Mouse (Mus musculus) kidney, embryonic 15.5 days (tissue): ENCODE measurements around the gene Hbs1l. TPM values are rescaled to one million over a fixed set of nuclear protein-coding genes. Genes with fewer than 3 reads are reported as not detected.

ENCODE experiments used
- ATAC-seq: fragments of 200-750 bp; cut with Nextera tagmentation; replicated peaks from 2 replicates; pipeline ENCODE4 v1.8.0; 2017; ENCODE audit warnings: moderate TSS enrichment; ENCODE audit not compliant: low FRiP score
- H3K27ac ChIP-seq: fragments of 300-500 bp; sonication (generic); 2 replicates; pipeline ENCODE4 v1.5.1; 2015; ENCODE audit warnings: mild to moderate bottlenecking, inconsistent platforms
- H3K27me3 ChIP-seq: fragments of 300-500 bp; sonication (generic); 2 replicates; pipeline ENCODE4 v1.6.1; 2015; ENCODE audit warnings: inconsistent platforms
- H3K36me3 ChIP-seq: fragments of 300-500 bp; sonication (generic); 2 replicates; pipeline ENCODE4 v1.6.1; 2015; ENCODE audit warnings: inconsistent platforms
- H3K4me1 ChIP-seq: fragments of 300-500 bp; sonication (generic); 2 replicates; pipeline ENCODE4 v1.6.1; 2015; ENCODE audit warnings: inconsistent platforms
- H3K4me2 ChIP-seq: fragments of 300-500 bp; sonication (generic); 2 replicates; pipeline ENCODE4 v1.6.1; 2015; ENCODE audit warnings: moderate library complexity, mild to moderate bottlenecking, inconsistent platforms
- H3K4me3 ChIP-seq: fragments of 300-500 bp; sonication (generic); replicated peaks from 2 replicates; pipeline ENCODE4 v1.5.1; 2015; ENCODE audit warnings: mild to moderate bottlenecking, inconsistent platforms
- H3K9ac ChIP-seq: fragments of 300-500 bp; sonication (generic); 2 replicates; pipeline ENCODE4 v1.6.1; 2015; ENCODE audit warnings: mild to moderate bottlenecking, inconsistent platforms
- H3K9me3 ChIP-seq: fragments of 300-500 bp; sonication (generic); replicated peaks from 2 replicates; pipeline ENCODE4 v1.6.1; 2016; ENCODE audit warnings: inconsistent platforms
- WGBS: fragments of 180-500 bp; shearing (Covaris S2); methylation state at CpG from one replicate; pipeline ENCODE4 v1.1.7; 2015; ENCODE audit warnings: mixed read lengths; 5-methylcytosine and 5-hydroxymethylcytosine counted together
- polyA plus RNA-seq: library from polyadenylated mRNA; unstranded; fragments of >200 nt; fragmentation: Nextera tagmentation; extraction: Ambion mirVana; gene quantifications from 2 replicates; pipeline ENCODE4 v1.2.1, GENCODE M21; 2015

Gene Hbs1l
- polyA plus RNA-seq, 1 experiment from 2014 or later: 94.7 TPM

DNA sequence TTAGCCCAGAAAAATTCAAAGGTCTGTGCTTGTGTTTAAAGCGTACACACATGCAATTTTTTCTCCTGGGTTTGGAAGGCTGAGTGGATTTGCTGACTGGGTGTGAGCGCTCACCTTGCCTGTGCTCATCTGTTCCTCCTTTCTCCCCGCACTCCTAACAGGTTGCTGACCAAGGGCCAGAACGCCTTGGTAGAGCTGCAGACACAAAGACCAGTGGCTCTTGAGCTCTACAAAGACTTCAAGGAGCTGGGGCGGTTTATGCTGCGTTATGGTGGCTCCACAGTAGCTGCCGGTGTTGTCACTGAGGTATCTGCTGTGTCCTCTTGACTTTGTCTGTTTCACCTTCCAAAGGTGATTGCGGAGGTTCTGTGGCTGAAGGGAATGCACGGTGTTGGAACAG, 71.7 kb downstream of the Hbs1l start:
- H3K4me1 ChIP-seq: no peaks in the 10 kb centered on the region
- H3K9me3 ChIP-seq: no peaks in the 10 kb centered on the region
- no peak for ATAC-seq
- no peak overlapping the region for H3K4me2 ChIP-seq
- no peak overlapping the region for H3K27ac ChIP-seq
- H3K27me3 ChIP-seq: no peaks in the 10 kb centered on the region
- H3K36me3 ChIP-seq: peaks cover 64% of the 10 kb centered on the region
- WGBS: 93% methylated on average over 9 of the region's 9 CpGs
- H3K4me3 ChIP-seq: no peak overlapping the region
- no peak overlapping the region for H3K9ac ChIP-seq

DNA sequence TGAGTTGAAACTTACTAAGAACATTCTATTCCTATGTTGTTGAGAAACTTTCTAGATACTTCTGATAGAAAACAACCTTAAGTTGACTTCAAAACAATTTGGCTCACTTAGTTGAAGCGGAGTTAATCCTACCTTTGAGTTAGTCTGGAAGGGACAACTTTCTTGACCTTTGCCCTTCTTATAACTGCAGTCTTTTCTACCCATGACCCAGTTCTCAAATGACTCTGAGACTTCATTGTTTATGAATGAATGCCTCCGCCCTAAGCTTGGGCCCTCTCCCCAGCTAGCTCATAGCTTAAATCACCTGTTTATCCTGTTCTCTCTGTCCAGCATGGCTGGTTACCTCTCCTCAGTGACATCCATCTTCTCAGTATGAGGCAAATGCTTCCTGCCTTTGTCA, 73.8 kb downstream of the Hbs1l start:
- ATAC-seq: no peak
- Histone ChIP-seq H3K36me3 (peaks cover 47% of the 10 kb centered on the region), H3K4me1 (no peaks in the 10 kb centered on the region), H3K27me3 (no peaks in the 10 kb centered on the region), H3K9ac (no peak overlapping the region), H3K4me3 (no peak overlapping the region), H3K27ac (no peak overlapping the region), H3K9me3 (no peaks in the 10 kb centered on the region), H3K4me2 (no peak overlapping the region)
- 91% methylated on average over 2 of the region's 2 CpGs for WGBS

DNA sequence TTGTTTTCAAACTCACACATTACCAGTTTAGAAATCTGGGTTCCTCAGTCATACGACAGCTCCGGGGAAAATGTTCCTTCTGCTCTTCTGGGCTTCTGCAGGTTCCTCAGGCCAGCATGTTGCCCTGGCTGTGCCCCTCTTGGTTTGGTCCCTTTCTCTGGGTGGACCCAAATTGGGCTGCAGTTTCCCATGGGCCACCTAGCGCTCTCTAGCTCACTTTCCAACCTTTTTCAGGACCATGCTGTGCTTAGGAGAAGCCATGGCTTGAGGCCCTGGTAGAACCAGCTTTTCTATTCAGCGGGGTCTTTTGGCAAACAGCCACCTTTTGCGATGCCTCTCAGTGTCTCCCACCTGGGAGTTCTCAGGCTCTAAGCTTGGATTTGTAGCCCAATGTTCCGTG, 76.5 kb downstream of the Hbs1l start:
- Histone ChIP-seq H3K36me3 (peaks cover 26% of the 10 kb centered on the region), H3K4me1 (no peaks in the 10 kb centered on the region), H3K4me3 (no peak overlapping the region), H3K27ac (no peak overlapping the region), H3K4me2 (no peak overlapping the region), H3K9me3 (no peaks in the 10 kb centered on the region), H3K9ac (no peak overlapping the region), H3K27me3 (no peaks in the 10 kb centered on the region)
- ATAC-seq: no peak
- WGBS: 92% methylated on average over 6 of the region's 6 CpGs

DNA sequence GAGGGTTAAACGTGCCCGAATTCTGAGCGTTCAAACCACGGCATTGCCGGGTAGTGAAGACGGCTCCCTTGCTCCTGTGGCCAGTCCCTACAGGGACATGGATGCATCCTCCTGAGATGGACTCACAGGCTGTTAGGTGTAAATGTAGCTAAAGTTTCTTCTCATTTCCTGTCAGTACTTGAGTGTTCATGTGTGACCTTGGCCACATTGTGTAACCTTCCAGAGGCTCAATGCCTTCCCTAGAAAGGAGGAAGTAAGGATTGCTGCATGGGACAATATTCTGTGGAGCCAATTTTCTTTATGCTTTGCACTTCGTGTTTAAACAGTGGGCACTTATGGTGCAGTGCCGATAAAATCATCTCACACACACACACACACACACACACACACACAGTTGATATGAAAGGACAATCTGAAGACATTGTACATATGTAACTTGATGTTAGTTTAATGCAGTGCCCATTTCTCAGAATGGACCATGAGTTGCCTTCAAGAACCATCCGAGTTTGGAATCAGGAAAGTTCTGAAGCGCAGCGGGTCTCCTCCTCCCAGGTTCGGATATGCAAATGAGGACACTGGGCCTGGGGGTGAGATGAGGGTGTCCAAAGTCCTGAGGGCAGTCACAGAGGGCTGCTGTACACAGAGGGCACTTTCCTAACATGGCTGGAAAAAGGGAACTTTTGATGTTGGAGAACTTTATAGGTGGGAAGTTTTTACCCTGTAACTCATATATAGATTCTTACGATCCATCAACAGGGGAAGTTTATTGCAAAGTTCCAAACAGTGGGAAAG, 81.1 kb downstream of the Hbs1l start, which contains the start of gene Aldh8a1:
TSS of gene Aldh8a1 (plus strand) at position 610 of the 792 bp plus-strand sequence.
- Histone ChIP-seq H3K9me3 (no peaks in the 10 kb centered on the region), H3K4me1 (no peaks in the 10 kb centered on the region), H3K27ac (no peak within 1 kb of the TSS), H3K4me2 (no peak within 1 kb of the TSS), H3K4me3 (no peak within 1 kb of the TSS), H3K27me3 (no peaks in the 10 kb centered on the region), H3K36me3 (no peaks in the 10 kb centered on the region), H3K9ac (no peak within 1 kb of the TSS)
- WGBS: 81% methylated on average over 13 of the region's 13 CpGs
- ATAC-seq: no peak

DNA sequence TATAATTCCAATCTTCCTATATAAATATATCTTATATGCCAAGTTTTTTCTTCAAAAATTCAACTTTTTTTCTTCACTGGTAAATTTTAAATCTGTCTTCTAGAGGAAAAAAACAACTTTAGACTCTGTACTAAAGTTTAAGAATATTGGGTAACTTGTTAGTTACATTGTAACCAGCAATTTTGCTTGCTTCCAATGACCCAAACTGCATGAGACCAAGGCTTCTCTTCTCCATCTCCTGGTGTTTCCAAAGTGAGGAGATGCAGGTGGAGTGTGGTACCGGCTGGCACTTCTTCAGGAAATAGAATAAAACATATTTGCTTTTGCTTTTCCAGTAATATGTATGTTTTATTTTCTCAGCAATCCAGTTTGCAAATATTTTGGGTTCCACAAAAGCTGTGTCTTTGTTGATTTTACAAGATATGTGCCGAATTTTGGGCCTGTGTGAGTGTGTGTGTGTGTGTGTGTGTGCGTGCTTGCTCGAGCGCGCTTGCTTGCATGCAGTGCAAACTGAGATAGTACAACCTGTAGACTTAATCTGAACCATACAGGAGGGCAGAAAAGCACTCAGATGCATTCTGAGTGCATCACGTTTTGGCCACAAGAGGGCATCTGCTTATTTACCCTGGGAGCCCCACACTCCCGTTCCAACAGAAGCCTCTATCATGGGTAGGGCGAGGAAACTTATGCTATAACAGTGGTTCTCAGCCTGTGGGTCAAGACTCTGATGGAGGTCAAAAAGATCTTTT, 82.6 kb downstream of the Hbs1l start:
- Histone ChIP-seq H3K4me1 (no peaks in the 10 kb centered on the region), H3K27ac (no peak overlapping the region), H3K4me3 (no peak overlapping the region), H3K9me3 (no peaks in the 10 kb centered on the region), H3K27me3 (no peaks in the 10 kb centered on the region), H3K9ac (no peak overlapping the region), H3K36me3 (no peaks in the 10 kb centered on the region), H3K4me2 (no peak overlapping the region)
- WGBS: 66% methylated on average over 9 of the region's 9 CpGs
- no peak for ATAC-seq

DNA sequence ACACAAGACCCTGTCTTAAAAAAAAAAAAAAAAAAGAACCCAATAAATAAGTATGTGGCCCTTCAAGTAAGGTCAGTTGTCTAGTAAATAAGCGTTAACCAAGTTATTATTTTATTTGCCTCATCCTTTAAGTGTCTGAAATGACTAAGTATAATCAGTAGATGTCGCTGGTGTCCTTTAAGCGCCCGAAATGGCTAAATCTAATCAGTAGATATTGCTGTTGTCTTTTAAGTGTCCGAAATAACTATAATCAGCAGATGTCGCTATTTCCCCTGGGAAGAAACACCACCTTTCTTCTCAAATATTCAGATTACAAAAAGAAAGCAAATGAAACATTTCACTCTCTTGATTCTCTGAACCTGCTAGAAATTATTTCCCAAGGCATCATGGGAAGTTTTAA, 87.1 kb downstream of the Hbs1l start:
- Histone ChIP-seq H3K9me3 (no peaks in the 10 kb centered on the region), H3K27ac (no peak overlapping the region), H3K9ac (no peak overlapping the region), H3K4me1 (no peaks in the 10 kb centered on the region), H3K4me3 (no peak overlapping the region), H3K4me2 (no peak overlapping the region), H3K27me3 (no peaks in the 10 kb centered on the region), H3K36me3 (no peaks in the 10 kb centered on the region)
- ATAC-seq: no peak
- WGBS: 20% methylated on average over 6 of the region's 6 CpGs

DNA sequence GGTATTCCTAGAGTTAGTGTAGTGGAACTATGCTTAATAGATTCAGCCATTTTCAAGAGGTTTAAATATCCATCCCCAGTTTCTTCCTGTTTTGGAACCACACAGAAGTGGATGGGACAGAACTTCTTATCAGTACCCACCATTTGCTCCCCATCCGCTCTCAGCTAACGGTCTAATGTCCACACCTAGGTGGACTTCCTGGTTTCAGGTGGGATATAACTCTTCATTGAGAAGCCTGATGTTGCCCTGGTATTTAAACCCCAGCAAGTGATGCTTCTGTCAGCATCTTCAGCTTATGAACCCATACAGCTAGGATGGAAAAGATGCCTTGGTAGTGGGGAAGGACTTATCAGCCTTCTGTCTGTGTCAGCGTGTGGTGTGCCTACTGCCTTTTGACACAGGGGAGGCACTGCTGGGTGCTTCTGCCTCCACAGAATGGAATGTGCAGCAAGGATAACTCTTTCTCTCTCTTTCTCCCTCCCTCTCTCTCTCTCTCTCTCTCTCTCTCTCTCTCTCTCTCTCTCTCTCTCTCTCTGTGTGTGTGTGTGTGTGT, 89.4 kb downstream of the Hbs1l start:
- Histone ChIP-seq H3K36me3 (no peaks in the 10 kb centered on the region), H3K4me3 (no peak overlapping the region), H3K4me1 (no peaks in the 10 kb centered on the region), H3K27me3 (no peaks in the 10 kb centered on the region), H3K9ac (no peak overlapping the region), H3K9me3 (no peaks in the 10 kb centered on the region), H3K27ac (no peak overlapping the region), H3K4me2 (no peak overlapping the region)
- ATAC-seq: no peak
- 69% methylated on average over 3 of the region's 3 CpGs for WGBS

DNA sequence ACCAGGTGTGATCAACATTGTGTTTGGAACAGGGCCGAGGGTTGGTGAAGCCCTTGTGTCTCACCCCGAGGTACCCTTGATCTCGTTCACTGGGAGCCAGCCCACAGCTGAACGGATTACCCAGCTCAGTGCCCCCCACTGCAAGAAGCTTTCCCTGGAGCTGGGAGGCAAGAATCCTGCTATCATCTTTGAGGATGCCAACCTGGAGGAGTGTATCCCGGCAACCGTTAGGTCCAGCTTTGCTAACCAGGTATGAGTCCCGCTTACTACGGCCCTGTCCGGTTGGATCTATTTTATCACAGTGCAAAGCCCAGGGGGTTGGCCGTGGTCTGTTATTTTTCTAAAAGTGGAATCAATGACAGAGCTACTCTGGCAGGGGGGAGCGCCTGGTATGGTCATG, 93.3 kb downstream of the Hbs1l start:
- Histone ChIP-seq H3K9ac (no peak overlapping the region), H3K27ac (no peak overlapping the region), H3K4me2 (no peak overlapping the region), H3K4me3 (no peak overlapping the region), H3K9me3 (no peaks in the 10 kb centered on the region), H3K4me1 (no peaks in the 10 kb centered on the region), H3K36me3 (no peaks in the 10 kb centered on the region), H3K27me3 (no peaks in the 10 kb centered on the region)
- 93% methylated on average over 11 of the region's 11 CpGs for WGBS
- ATAC-seq: no peak

DNA sequence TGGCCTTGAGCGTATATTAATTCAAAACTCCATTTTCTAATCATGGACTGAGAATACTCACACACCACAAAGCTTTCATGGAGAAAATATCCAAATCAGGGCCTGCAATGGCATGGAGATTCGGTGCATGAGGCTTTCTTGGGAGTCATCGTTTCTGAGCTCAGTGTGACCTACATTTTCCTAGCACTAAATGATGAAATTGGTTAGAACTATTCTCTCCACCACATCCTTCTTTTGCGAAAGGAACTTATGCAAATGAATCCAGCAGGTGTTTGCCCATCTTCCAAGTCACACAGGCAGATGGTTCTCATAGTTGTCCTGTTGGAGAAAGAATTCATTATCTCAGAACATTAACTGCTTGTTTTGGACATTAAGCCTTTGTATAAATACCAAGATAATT, 94.7 kb downstream of the Hbs1l start:
- Histone ChIP-seq H3K4me1 (no peaks in the 10 kb centered on the region), H3K9me3 (no peaks in the 10 kb centered on the region), H3K27ac (no peak overlapping the region), H3K9ac (no peak overlapping the region), H3K4me2 (no peak overlapping the region), H3K27me3 (no peaks in the 10 kb centered on the region), H3K36me3 (no peaks in the 10 kb centered on the region), H3K4me3 (no peak overlapping the region)
- WGBS: 89% methylated on average over 4 of the region's 4 CpGs
- ATAC-seq: no peak

DNA sequence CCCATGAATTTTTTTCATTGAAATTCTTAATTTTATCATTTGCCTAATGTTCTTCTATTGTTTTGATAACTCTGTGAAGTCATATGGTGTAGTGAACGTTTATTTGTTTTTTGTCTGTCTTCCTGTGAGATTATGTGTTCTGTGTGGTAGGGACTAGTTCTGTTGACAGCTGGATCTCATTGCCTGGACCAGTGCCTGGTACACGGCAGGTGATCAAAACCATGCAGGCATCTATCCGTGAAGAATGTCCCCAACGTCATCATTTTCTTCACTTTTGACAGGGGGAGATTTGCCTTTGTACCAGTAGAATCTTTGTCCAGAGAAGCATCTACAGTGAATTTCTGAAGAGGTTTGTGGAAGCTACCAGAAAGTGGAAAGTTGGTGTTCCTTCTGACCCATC, 95.5 kb downstream of the Hbs1l start:
- no peak overlapping the region for H3K9ac ChIP-seq
- no peaks in the 10 kb centered on the region for H3K36me3 ChIP-seq
- WGBS: 74% methylated on average over 4 of the region's 4 CpGs

DNA sequence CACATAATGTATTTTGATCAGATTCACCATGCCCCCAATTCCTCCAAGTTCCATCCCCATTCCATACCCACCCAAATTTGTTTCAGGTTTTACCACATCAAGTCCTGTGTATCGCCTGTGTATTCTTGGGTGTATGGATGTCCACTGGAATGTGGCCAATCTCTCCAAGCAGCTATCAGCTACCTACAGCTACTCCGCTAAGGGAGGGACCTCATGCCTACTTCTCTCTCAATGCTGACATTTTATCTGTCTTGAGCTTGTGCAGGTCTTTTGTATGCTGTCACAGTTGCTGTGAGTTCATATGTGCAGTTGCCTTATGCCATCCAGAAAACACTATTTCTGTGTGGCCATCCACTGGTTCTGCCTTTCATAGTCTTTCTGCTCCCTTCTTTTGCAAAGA, 97.6 kb downstream of the Hbs1l start:
- 97% methylated on average over 2 of the region's 2 CpGs for WGBS

More for the DNA sequence above, 95.5 kb downstream of the Hbs1l start:
- Histone ChIP-seq H3K4me2 (no peak overlapping the region), H3K27me3 (no peaks in the 10 kb centered on the region), H3K9me3 (no peaks in the 10 kb centered on the region), H3K27ac (no peak overlapping the region), H3K4me1 (no peaks in the 10 kb centered on the region), H3K4me3 (no peak overlapping the region)
- ATAC-seq: no peak

DNA sequence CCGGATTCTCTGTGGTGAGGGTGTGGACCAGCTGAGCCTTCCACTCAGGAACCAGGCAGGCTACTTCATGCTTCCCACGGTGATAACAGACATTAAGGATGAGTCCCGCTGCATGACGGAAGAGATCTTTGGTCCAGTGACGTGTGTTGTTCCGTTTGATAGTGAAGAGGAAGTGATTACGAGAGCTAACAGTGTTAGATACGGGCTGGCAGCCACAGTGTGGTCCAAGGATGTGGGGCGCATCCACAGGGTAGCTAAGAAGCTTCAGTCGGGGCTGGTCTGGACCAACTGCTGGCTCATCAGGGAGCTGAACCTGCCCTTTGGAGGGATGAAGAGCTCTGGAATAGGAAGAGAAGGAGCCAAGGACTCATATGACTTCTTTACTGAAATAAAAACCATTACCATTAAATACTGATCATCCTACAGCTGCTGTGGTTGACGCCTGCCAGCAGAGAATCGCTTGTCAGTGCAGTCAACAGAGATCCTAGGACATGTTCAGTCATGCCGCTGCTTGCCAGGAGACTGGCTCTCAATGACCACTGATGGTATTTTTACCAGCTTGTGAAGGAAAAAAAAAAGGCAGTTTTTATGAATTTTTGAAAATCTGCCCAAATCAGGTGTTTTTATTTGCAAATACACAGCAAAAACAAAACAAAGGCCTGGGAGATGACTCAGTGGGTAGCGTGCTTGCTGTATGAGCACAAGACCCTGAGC, 99.8 kb downstream of the Hbs1l start:
- Histone ChIP-seq H3K36me3 (no peaks in the 10 kb centered on the region), H3K4me1 (peaks cover 10% of the 10 kb centered on the region), H3K9me3 (no peaks in the 10 kb centered on the region), H3K4me3 (no peak overlapping the region), H3K27ac (no peak overlapping the region), H3K27me3 (no peaks in the 10 kb centered on the region), H3K9ac (no peak overlapping the region), H3K4me2 (no peak overlapping the region)
- no peak for ATAC-seq
- 90% methylated on average over 14 of the region's 14 CpGs for WGBS

More for the DNA sequence above, 97.6 kb downstream of the Hbs1l start:
- Histone ChIP-seq H3K27ac (no peak overlapping the region), H3K27me3 (no peaks in the 10 kb centered on the region), H3K36me3 (no peaks in the 10 kb centered on the region), H3K4me3 (no peak overlapping the region), H3K4me1 (no peaks in the 10 kb centered on the region), H3K9ac (no peak overlapping the region), H3K9me3 (no peaks in the 10 kb centered on the region), H3K4me2 (no peak overlapping the region)
- ATAC-seq: no peak
